Mouse (Mus musculus) hindbrain, embryonic 12.5 days (tissue): ENCODE data around the gene Gstm6. TPM values are rescaled to one million over a fixed set of nuclear protein-coding genes. Genes with fewer than 3 reads are reported as not detected.
"Not testable (repeated sequence)": the region's sequence is repeated elsewhere in the genome, so short reads cannot be mapped to it uniquely, and the experiment has no call there.

Source experiments
- ATAC-seq: fragments of 200-750 bp; cut with Nextera tagmentation; 2 replicates; pipeline ENCODE4 v1.8.0; 2017; ENCODE audit warnings: moderate TSS enrichment; ENCODE audit not compliant: low FRiP score
- H3K27ac ChIP-seq: fragments of 300-500 bp; sonication (generic); 2 replicates; pipeline ENCODE4 v1.5.1; 2016; ENCODE audit warnings: mild to moderate bottlenecking
- H3K27me3 ChIP-seq: fragments of 300-500 bp; sonication (generic); 2 replicates; pipeline ENCODE4 v1.6.1; 2016; ENCODE audit warnings: mild to moderate bottlenecking
- H3K36me3 ChIP-seq: fragments of 300-500 bp; sonication (generic); 2 replicates; pipeline ENCODE4 v1.6.1; 2016; ENCODE audit warnings: mild to moderate bottlenecking
- H3K4me1 ChIP-seq: fragments of 300-500 bp; sonication (generic); 2 replicates; pipeline ENCODE4 v1.6.1; 2016
- H3K4me2 ChIP-seq: fragments of 300-500 bp; sonication (generic); replicated peaks from 2 replicates; pipeline ENCODE4 v1.6.1; 2016; ENCODE audit warnings: mild to moderate bottlenecking
- H3K4me3 ChIP-seq: fragments of 300-500 bp; sonication (generic); 2 replicates; pipeline ENCODE4 v1.5.1; 2016; ENCODE audit warnings: mild to moderate bottlenecking
- H3K9ac ChIP-seq: fragments of 300-500 bp; sonication (generic); 2 replicates; pipeline ENCODE4 v1.6.1; 2016; ENCODE audit warnings: mild to moderate bottlenecking, moderate library complexity
- H3K9me3 ChIP-seq: fragments of 300-500 bp; sonication (generic); replicated peaks from 2 replicates; pipeline ENCODE4 v1.6.1; 2016; ENCODE audit warnings: mild to moderate bottlenecking
- WGBS: fragments of 180-500 bp; shearing (Covaris S2); methylation state at CpG from one replicate; pipeline ENCODE4 v1.1.7; 2016; 5-methylcytosine and 5-hydroxymethylcytosine counted together
- polyA plus RNA-seq: library from polyadenylated mRNA; unstranded; fragments of >200 nt; fragmentation: Nextera tagmentation; extraction: Ambion mirVana; gene quantifications from 2 replicates; pipeline ENCODE4 v1.2.1, GENCODE M21; 2016

The Gstm6 gene
- polyA plus RNA-seq, 1 experiment from 2014 or later = 6.2 TPM

GRCm38 (mm10) chr3:107966631-107967030 is 23.1 kb upstream of the Gstm6 start:
- ATAC-seq = no peak
- no peak overlapping the region for H3K9ac ChIP-seq
- no peak overlapping the region for H3K4me2 ChIP-seq
- H3K4me1 ChIP-seq = no peaks in the 10 kb centered on the region
- H3K4me3 ChIP-seq = no peak overlapping the region
- H3K27me3 ChIP-seq = no peaks in the 10 kb centered on the region
- H3K36me3 ChIP-seq = no peaks in the 10 kb centered on the region
- no peaks in the 10 kb centered on the region for H3K9me3 ChIP-seq
- 94% methylated on average over 5 of the region's 5 CpGs for WGBS
- H3K27ac ChIP-seq = no peak overlapping the region

- 81% methylated on average over 1 of the region's 1 CpGs for WGBS
Measured at GRCm38 (mm10) chr3:107965592-107965991, 22.0 kb upstream of the Gstm6 start.

GRCm38 (mm10) chr3:107964656-107965308 is 21.2 kb upstream of the Gstm6 start:
- no peaks in the 10 kb centered on the region for H3K9me3 ChIP-seq
- no peak overlapping the region for H3K4me3 ChIP-seq
- ATAC-seq = no peak
- no peaks in the 10 kb centered on the region for H3K4me1 ChIP-seq
- 68% methylated on average over 5 of the region's 5 CpGs for WGBS
- no peak overlapping the region for H3K4me2 ChIP-seq
- no peaks in the 10 kb centered on the region for H3K27me3 ChIP-seq
- H3K9ac ChIP-seq = no peak overlapping the region
- no peaks in the 10 kb centered on the region for H3K36me3 ChIP-seq
- no peak overlapping the region for H3K27ac ChIP-seq

More at GRCm38 (mm10) chr3:107965592-107965991, 22.0 kb upstream of the Gstm6 start:
- Histone ChIP-seq H3K4me2 (no peak overlapping the region), H3K27ac (no peak overlapping the region), H3K27me3 (no peaks in the 10 kb centered on the region), H3K9ac (no peak overlapping the region), H3K9me3 (no peaks in the 10 kb centered on the region), H3K4me1 (no peaks in the 10 kb centered on the region), H3K4me3 (no peak overlapping the region), H3K36me3 (no peaks in the 10 kb centered on the region)
- ATAC-seq = no peak

GRCm38 (mm10) chr3:107964026-107964425 is 20.5 kb upstream of the Gstm6 start:
- no peak overlapping the region for H3K4me2 ChIP-seq
- H3K27ac ChIP-seq = no peak overlapping the region
- no peaks in the 10 kb centered on the region for H3K4me1 ChIP-seq
- H3K36me3 ChIP-seq = no peaks in the 10 kb centered on the region
- no peak overlapping the region for H3K4me3 ChIP-seq
- no peak overlapping the region for H3K9ac ChIP-seq
- WGBS = 75% methylated on average over 4 of the region's 4 CpGs
- no peaks in the 10 kb centered on the region for H3K9me3 ChIP-seq
- no peak for ATAC-seq
- H3K27me3 ChIP-seq = no peaks in the 10 kb centered on the region

GRCm38 (mm10) chr3:107955260-107955659 is 11.7 kb upstream of the Gstm6 start:
- not testable (repeated sequence) for H3K36me3 ChIP-seq, ATAC-seq, H3K9me3 ChIP-seq, H3K4me3 ChIP-seq, H3K9ac ChIP-seq, H3K27me3 ChIP-seq, H3K4me2 ChIP-seq, H3K4me1 ChIP-seq, H3K27ac ChIP-seq
- 85% methylated on average over 9 of the region's 9 CpGs for WGBS

- Histone ChIP-seq H3K36me3 (no peaks in the 10 kb centered on the region), H3K9ac (no peak overlapping the region), H3K4me3 (no peak overlapping the region), H3K4me2 (no peak overlapping the region), H3K27me3 (no peaks in the 10 kb centered on the region), H3K4me1 (no peaks in the 10 kb centered on the region), H3K27ac (no peak overlapping the region), H3K9me3 (no peaks in the 10 kb centered on the region)
- no peak for ATAC-seq
- 87% methylated on average over 5 of the region's 5 CpGs for WGBS
Measured at GRCm38 (mm10) chr3:107953906-107954305, 10.4 kb upstream of the Gstm6 start.

- Histone ChIP-seq H3K9ac (no peak overlapping the region), H3K9me3 (no peaks in the 10 kb centered on the region), H3K27ac (no peak overlapping the region), H3K4me3 (no peak overlapping the region), H3K4me1 (no peaks in the 10 kb centered on the region), H3K4me2 (no peak overlapping the region), H3K36me3 (no peaks in the 10 kb centered on the region), H3K27me3 (no peaks in the 10 kb centered on the region)
- no peak for ATAC-seq
- WGBS = 26% methylated on average over 6 of the region's 6 CpGs
Measured at GRCm38 (mm10) chr3:107953328-107953755, 9.8 kb upstream of the Gstm6 start.

GRCm38 (mm10) chr3:107950531-107950930 is 7.0 kb upstream of the Gstm6 start:
- WGBS = 90% methylated on average over 11 of the region's 11 CpGs
- Histone ChIP-seq H3K9ac (no peak overlapping the region), H3K4me2 (no peak overlapping the region), H3K27ac (no peak overlapping the region), H3K4me1 (no peaks in the 10 kb centered on the region), H3K9me3 (no peaks in the 10 kb centered on the region), H3K36me3 (no peaks in the 10 kb centered on the region), H3K27me3 (no peaks in the 10 kb centered on the region), H3K4me3 (no peak overlapping the region)
- ATAC-seq = no peak

GRCm38 (mm10) chr3:107949461-107949860 is 5.9 kb upstream of the Gstm6 start:
- H3K27ac ChIP-seq, H3K4me1 ChIP-seq, H3K9me3 ChIP-seq, H3K27me3 ChIP-seq, H3K4me2 ChIP-seq, H3K9ac ChIP-seq, H3K4me3 ChIP-seq, ATAC-seq, H3K36me3 ChIP-seq: not testable (repeated sequence)
- WGBS = 88% methylated on average over 1 of the region's 1 CpGs

- no peak overlapping the region for H3K9ac ChIP-seq
- WGBS = 53% methylated on average over 4 of the region's 4 CpGs
- H3K27ac ChIP-seq = no peak overlapping the region
- no peak for ATAC-seq
- H3K4me3 ChIP-seq = no peak overlapping the region
- H3K4me2 ChIP-seq = no peak overlapping the region
- peaks cover 3% of the 10 kb centered on the region; the same call in 1 of the 2 replicates for H3K27me3 ChIP-seq
- peaks cover 7% of the 10 kb centered on the region for H3K4me1 ChIP-seq
- H3K36me3 ChIP-seq = no peaks in the 10 kb centered on the region
- no peaks in the 10 kb centered on the region for H3K9me3 ChIP-seq
Measured at GRCm38 (mm10) chr3:107945729-107946128, 2.2 kb upstream of the Gstm6 start.

GRCm38 (mm10) chr3:107941261-107941660 is 2.3 kb downstream of the Gstm6 start:
- H3K4me1 ChIP-seq = peaks cover 16% of the 10 kb centered on the region
- H3K27me3 ChIP-seq = peaks cover 3% of the 10 kb centered on the region; the same call in 1 of the 2 replicates
- no peak overlapping the region for H3K27ac ChIP-seq
- H3K4me2 ChIP-seq = no peak overlapping the region
- no peak overlapping the region for H3K4me3 ChIP-seq
- H3K9ac ChIP-seq = no peak overlapping the region
- ATAC-seq = no peak
- H3K36me3 ChIP-seq = no peaks in the 10 kb centered on the region
- H3K9me3 ChIP-seq = no peaks in the 10 kb centered on the region
- WGBS = 69% methylated on average over 4 of the region's 4 CpGs

- H3K27ac ChIP-seq = no peak overlapping the region
- no peak overlapping the region for H3K4me2 ChIP-seq
- no peaks in the 10 kb centered on the region for H3K36me3 ChIP-seq
- H3K4me1 ChIP-seq = peaks cover 16% of the 10 kb centered on the region
- 77% methylated on average over 7 of the region's 7 CpGs for WGBS
- H3K9me3 ChIP-seq = no peaks in the 10 kb centered on the region
- no peak overlapping the region for H3K9ac ChIP-seq
- peaks cover 3% of the 10 kb centered on the region; the same call in 1 of the 2 replicates for H3K27me3 ChIP-seq
- no peak overlapping the region for H3K4me3 ChIP-seq
- ATAC-seq = no peak
Measured at GRCm38 (mm10) chr3:107940524-107940923, 3.0 kb downstream of the Gstm6 start.

GRCm38 (mm10) chr3:107939830-107940229 is 3.7 kb downstream of the Gstm6 start:
- H3K4me2 ChIP-seq = no peak overlapping the region
- no peak for ATAC-seq
- H3K4me3 ChIP-seq = no peak overlapping the region
- H3K36me3 ChIP-seq = no peaks in the 10 kb centered on the region
- H3K9ac ChIP-seq = no peak overlapping the region
- peaks cover 3% of the 10 kb centered on the region; the same call in 1 of the 2 replicates for H3K27me3 ChIP-seq
- H3K9me3 ChIP-seq = no peaks in the 10 kb centered on the region
- 79% methylated on average over 4 of the region's 4 CpGs for WGBS
- peaks cover 16% of the 10 kb centered on the region for H3K4me1 ChIP-seq
- H3K27ac ChIP-seq = no peak overlapping the region
